Mouse (Mus musculus): ENCODE data around the gene Prrt1. TPM values are rescaled to one million over a fixed set of nuclear protein-coding genes. Genes with fewer than 3 reads are reported as not detected.

The Prrt1 gene
- polyA plus RNA-seq (2014; fragmentation: Illumina TruSeq; extraction: RNeasy Lipid Tissue Mini Kit (QIAGEN cat#74804); ENCODE audit: low read depth, low replicate concordance): 0.24 TPM

DNA sequence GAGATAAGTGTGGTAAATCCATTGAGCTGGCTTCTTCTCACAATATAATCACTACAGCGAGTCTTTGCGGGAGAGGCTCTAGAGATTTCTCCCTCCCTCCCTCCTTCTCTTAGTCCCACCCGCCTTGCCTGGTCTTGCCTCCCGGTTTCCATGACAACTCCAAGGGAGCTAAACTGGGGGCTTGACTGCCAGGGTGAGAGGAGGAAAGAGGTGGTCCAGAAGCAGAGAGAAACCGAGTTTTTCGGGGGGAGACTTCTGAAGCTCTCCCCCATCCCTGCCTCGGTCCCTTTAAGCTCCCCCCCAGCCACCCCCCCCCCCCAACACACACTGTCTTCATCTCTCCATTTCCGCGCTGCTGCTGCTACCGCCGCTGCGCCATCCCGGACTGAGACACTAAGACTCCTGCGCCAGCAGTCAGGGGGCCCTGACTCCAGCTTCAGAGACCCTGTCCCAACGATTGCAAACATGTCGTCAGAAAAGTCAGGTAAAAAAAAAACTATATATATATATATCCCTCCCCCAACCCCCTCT lies at the start of gene Prrt1:
TSS of gene Prrt1 (plus strand) at position 313 of the 531 bp plus-strand sequence.

DNA sequence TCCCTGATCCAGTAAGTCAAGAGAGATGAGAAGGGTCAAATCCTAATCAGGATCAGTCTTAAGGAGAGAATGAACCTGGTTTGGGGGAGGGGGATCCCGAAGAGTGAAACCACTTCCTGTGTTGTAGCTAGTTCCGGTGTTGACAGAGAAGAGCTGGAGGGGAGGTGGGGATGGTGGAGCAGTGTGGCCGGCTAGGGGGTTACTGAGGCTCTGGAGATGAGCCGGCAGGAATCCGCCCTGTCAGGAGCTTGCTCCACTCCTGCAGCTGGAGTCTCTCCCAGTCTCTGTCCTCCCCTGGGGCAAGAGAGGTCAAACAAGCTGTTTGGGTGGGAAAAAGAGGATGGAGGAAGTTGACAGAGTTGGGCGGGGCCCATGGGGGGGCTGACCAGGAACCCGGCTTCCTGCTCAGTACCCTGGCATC lies 39.6 kb upstream of the Prrt1 start, which contains the start of gene Gpsm3:
TSS of gene Gpsm3 (plus strand) at position 126 of the 421 bp plus-strand sequence.

DNA sequence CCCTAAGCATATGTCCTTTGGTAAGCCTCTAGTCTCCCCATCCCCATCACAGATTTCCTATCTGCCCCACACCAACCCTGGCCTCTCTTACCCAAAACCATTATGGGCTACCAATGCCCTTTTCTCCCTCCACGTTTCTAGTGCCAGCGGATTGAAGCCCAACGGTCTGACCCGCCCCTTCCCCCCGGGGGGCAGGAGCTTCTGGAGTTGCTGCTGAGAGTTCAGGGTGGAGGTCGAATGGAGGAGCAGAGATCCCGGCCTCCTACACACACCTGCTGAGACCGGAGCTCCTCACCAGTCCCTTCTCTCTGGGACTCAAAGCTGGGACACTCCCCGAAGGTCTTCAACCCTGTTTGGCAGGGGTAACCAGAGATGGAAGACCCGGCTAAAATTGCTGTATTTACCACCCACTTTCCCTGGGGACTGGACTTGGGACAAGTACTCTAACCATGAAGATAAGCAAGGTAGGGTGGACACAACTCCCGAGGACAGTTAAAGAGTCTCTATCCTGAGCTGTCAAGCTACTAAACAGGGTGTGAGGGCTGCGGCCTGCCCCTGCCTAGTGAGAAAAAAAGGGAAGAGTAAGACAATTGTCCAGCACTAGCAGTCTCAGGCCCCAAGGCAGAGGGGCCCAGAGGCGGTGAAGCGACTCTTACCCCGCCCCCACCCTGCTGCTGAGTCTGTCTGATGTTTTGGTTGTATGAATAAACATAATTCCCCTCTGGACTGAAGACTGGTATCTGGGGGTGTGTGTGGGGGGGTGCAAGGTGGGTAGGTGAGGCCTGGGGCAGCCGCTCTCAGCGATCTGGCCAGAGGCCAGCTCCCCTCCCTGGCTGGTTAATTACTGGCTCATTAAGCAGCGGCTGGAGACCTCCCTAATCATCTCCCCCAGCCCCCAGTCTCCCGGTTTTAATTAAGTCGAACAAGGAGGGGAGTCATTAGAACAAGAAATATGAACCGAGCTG lies 38.0 kb upstream of the Prrt1 start, which contains the start of gene Pbx2:
TSS of gene Pbx2 (plus strand) at position 238 of the 965 bp plus-strand sequence.

DNA sequence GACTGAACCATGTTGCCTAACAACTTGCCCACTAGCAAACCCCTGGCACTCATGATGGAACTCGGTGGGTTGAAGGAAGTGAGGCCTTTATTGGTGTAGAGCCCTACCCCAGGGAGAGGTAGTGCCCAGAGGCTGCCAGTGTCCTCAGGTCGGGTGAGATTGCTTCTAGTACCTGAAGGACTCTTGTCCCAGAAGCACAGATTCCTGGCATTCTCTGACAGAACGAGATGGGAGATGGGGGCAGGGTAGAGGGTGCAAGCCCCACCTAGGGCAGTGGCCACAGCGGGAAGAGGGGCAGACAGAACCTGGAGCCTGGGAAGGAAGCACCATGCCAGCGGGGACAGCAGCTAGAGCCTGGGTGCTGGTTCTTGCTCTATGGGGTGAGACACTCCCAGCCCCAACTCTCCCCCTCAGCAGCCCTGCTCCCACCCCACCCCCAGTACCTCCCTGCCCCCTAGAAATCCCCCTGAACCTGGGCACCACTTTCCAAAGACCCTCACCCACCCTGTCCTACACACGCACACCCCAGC lies 31.7 kb upstream of the Prrt1 start, which contains the start of gene Ager:
TSS of gene Ager (plus strand) at position 297 of the 530 bp plus-strand sequence.

DNA sequence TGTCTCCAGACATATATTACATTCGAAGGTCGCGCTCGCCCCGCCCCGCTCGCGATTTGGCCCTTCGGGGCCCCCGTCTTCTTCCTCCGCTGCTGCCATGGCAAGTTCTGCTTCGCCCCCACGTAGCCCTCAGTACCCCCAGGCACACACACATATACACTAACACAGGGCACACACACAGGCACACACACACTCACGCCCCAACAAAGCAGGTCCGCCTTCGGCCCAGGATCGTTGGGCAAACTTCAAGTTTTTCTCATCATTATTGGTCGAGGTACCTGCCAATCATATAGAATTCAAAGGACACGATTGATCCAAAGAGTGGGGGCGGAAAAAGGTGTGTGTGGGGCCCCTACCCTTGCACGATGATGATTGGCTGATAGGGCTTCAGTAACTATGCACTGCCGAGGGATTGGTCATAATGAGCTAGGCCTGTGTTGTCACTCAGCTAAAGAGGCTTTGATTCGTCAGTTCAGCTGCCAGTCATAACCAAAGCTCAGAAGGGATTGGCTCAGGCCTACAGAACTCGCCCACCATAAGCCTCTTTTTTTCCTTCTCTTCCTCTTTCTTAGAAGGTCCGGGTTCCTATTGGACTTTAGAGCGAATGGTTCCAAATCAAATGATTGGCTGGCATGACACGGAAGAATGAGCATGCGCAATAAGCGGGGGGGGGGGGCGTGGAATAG lies 25.8 kb upstream of the Prrt1 start, which contains the start of gene Rnf5:
TSS of gene Rnf5 (minus strand) at position 316 of the 686 bp plus-strand sequence.

DNA sequence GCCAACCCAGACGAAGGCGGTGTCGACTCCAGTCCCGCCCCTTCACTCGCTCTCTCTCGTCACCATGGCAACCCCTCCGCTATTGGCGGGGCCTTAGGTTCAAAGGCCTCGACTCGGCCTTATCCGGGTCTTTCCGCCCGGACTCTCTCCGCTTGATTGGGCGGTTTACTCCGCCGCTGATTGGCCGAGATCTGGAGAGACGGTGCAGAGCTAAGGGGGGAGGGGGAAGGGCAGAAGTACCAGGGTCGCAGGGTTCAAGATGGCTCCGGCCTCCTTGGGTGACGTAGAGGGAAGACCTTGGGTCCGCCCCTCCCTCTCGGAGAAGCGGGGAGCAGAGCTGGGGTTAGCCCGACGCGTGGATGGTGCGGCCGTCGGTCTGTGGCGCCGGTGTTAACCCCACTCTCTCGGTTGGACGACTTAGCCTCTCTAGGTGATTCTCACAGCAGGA lies 25.2 kb upstream of the Prrt1 start, which contains the start of gene Agpat1:
TSS of gene Agpat1 (plus strand) at position 202 of the 448 bp plus-strand sequence.

DNA sequence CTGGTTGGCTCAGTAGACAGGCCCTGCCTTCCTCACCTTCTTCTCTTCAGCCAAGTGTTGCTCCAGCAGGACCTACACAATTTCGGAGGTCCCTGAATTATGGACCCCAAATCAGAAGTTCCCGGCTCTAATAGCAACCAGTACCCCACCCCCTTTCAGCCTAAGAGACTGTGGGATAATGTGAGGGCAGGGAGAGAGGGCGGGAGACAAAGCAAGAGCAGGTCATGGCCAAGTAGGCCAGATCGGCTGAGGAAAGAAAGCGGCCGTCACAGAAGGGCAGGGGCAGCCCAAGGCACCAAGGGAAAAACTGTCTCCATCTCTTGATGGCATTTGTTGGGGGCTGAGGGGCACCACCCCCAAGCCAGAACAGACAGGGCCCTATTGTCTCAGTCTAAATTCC lies 13.5 kb upstream of the Prrt1 start, which contains the start of gene Egfl8:
TSS of gene Egfl8 (minus strand) at position 101 of the 400 bp plus-strand sequence.

DNA sequence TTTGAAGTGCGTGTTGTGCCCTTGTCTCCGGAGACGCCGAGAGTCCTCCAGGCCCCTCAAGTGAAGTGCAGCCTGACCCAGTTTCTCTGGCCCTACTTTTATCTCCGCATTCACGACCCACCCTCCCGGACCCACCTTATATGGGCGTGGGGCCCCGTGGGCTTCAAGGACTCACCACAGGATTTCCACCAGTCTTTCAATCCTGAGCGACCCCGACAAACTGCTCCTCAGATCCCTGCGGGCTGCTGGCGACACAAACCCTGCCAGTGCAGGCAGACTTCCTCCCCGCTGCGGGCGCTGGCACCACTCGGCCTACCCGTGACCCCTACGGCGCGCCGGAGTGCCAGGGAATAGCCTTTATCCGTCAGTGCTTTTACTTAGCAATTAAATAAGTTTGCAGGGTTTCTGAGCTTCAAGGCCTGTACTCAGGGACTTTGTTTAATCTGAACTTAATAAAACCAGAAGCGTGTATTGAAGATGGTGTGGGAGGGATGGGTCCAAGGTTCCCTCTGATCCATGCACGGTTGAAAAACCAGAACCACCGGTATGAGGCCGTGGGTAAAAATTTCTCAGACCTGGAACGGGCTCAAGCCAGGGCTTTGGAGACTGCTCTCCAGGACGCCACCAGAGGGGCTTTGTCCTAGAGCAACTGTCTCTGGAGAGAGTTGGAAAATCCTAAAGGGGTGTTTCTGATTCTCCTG lies 1.2 kb upstream of the Prrt1 start, which contains the start of gene Ppt2:
TSS of gene Ppt2 (minus strand) at position 568 of the 701 bp plus-strand sequence.

DNA sequence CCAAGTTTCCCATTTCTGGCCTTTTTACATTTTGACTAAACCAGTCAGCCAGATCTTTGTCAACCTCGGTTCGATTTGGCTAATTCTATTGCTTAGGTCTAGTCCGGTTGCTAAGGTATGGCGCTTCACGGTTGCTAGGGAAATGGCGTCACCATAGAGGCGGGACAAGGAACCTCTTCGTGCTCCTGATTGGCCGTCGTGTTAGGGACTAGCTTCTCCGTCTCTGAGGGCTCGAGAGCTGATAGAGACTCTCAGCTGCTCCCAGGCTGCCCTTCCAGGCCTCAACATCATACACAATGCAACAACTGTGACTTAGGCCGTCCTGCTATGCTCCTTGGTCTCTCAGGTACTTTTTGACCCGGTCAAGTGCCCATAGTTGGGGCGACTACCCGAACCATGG lies 15.3 kb downstream of the Prrt1 start, which contains the start of gene Fkbpl:
TSS of gene Fkbpl (plus strand) at position 157 of the 400 bp plus-strand sequence.

DNA sequence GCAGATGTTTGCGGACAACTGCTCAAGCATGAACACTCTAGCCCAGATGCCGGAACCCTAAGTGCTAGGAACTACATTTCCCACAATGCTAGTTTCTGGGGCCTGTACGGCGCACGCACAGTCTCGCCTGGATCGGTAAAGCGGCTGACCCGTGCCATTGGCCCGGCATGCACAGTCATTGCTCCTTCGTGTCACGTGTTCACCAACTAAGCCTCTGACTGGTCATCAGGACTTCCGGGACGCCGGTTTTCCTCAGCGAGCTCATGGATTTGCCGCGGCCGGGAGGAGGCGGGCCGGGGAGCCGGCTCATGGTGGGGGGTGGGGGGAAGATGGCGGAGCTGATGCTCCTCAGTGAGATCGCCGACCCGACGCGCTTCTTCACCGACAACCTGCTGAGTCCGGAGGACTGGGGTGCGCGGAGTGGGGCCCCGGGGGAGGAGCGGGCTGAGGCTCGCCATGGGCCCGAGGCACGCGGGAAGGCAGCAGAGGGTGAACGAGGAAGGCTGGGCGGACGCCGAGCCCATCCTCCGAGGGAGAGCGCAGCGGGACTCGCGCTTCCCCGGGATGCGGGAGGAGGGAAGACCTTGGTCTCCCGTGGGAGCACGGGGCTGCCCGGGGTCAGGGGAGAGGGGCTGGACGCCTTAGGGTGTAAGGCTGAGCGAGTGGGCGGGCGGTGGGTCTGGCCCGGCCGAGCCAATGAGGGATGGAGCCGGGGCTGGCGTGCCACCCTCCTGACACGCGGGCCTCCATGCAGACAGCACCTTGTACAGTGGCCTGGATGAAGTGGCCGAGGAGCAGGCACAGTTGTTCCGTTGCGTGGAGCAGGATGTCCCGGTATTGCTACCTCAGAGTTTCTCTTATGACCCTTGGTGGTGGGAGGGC lies 17.8 kb downstream of the Prrt1 start, which contains the start of gene Atf6b:
TSS of gene Atf6b (plus strand) at position 241 of the 882 bp plus-strand sequence.

DNA sequence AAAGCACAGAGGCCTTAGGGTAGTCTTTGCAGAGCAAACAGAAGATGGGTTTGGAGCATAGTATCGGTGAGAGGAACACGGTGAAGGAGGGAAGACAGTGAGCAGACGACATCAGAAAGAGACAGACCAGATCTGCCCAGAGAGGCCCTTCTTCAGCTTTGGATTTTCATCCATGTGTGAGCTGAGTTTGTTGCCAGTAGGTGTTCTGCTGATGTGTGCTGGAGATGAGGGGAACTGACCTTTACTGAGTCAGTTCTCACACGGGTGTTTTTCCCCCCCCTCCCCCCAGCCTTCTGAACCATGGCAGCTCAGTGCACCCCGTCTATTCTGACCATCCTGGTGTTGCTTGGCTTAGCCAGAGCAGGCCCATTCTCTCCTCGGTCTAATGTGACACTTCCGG lies 40.9 kb downstream of the Prrt1 start, which contains the start of gene Tnxb:
TSS of gene Tnxb (plus strand) at position 301 of the 400 bp plus-strand sequence.

Other genes with a start within 250 kb of the Prrt1 start
- gene BC051142, start 230.7 kb upstream of the Prrt1 start, polyA plus RNA-seq (2014; fragmentation: Illumina TruSeq; extraction: RNeasy Lipid Tissue Mini Kit (QIAGEN cat#74804); ENCODE audit: low read depth, low replicate concordance): 1,880 TPM
- not detected for gene Btnl4, start 152.2 kb upstream of the Prrt1 start, polyA plus RNA-seq (2014; fragmentation: Illumina TruSeq; extraction: RNeasy Lipid Tissue Mini Kit (QIAGEN cat#74804); ENCODE audit: low read depth, low replicate concordance)
- not detected for gene Btnl6, start 112.2 kb upstream of the Prrt1 start, polyA plus RNA-seq (2014; fragmentation: Illumina TruSeq; extraction: RNeasy Lipid Tissue Mini Kit (QIAGEN cat#74804); ENCODE audit: low read depth, low replicate concordance)
- 1.1 TPM for gene Notch4, start 65.3 kb upstream of the Prrt1 start, polyA plus RNA-seq (2014; fragmentation: Illumina TruSeq; extraction: RNeasy Lipid Tissue Mini Kit (QIAGEN cat#74804); ENCODE audit: low read depth, low replicate concordance)
- gene Gpsm3, start 39.7 kb upstream of the Prrt1 start, polyA plus RNA-seq (2014; fragmentation: Illumina TruSeq; extraction: RNeasy Lipid Tissue Mini Kit (QIAGEN cat#74804); ENCODE audit: low read depth, low replicate concordance): not detected
- 3.5 TPM for gene Pbx2, start 38.3 kb upstream of the Prrt1 start, polyA plus RNA-seq (2014; fragmentation: Illumina TruSeq; extraction: RNeasy Lipid Tissue Mini Kit (QIAGEN cat#74804); ENCODE audit: low read depth, low replicate concordance)
- gene Ager, start 31.7 kb upstream of the Prrt1 start, polyA plus RNA-seq (2014; fragmentation: Illumina TruSeq; extraction: RNeasy Lipid Tissue Mini Kit (QIAGEN cat#74804); ENCODE audit: low read depth, low replicate concordance): not detected
- 7.4 TPM for gene Rnf5, start 25.8 kb upstream of the Prrt1 start, polyA plus RNA-seq (2014; fragmentation: Illumina TruSeq; extraction: RNeasy Lipid Tissue Mini Kit (QIAGEN cat#74804); ENCODE audit: low read depth, low replicate concordance)
- gene Agpat1, start 25.3 kb upstream of the Prrt1 start, polyA plus RNA-seq (2014; fragmentation: Illumina TruSeq; extraction: RNeasy Lipid Tissue Mini Kit (QIAGEN cat#74804); ENCODE audit: low read depth, low replicate concordance): 14.5 TPM
- gene Egfl8, start 13.6 kb upstream of the Prrt1 start, polyA plus RNA-seq (2014; fragmentation: Illumina TruSeq; extraction: RNeasy Lipid Tissue Mini Kit (QIAGEN cat#74804); ENCODE audit: low read depth, low replicate concordance): not detected
- 2.6 TPM for gene Ppt2, start 1.0 kb upstream of the Prrt1 start, polyA plus RNA-seq (2014; fragmentation: Illumina TruSeq; extraction: RNeasy Lipid Tissue Mini Kit (QIAGEN cat#74804); ENCODE audit: low read depth, low replicate concordance)
- 119 TPM for gene Fkbpl, start 15.2 kb downstream of the Prrt1 start, polyA plus RNA-seq (2014; fragmentation: Illumina TruSeq; extraction: RNeasy Lipid Tissue Mini Kit (QIAGEN cat#74804); ENCODE audit: low read depth, low replicate concordance)
- gene Atf6b, start 17.6 kb downstream of the Prrt1 start, polyA plus RNA-seq (2014; fragmentation: Illumina TruSeq; extraction: RNeasy Lipid Tissue Mini Kit (QIAGEN cat#74804); ENCODE audit: low read depth, low replicate concordance): 1.6 TPM
- not detected for gene Tnxb, start 41.0 kb downstream of the Prrt1 start, polyA plus RNA-seq (2014; fragmentation: Illumina TruSeq; extraction: RNeasy Lipid Tissue Mini Kit (QIAGEN cat#74804); ENCODE audit: low read depth, low replicate concordance)
- gene C4b, start 114.3 kb downstream of the Prrt1 start, polyA plus RNA-seq (2014; fragmentation: Illumina TruSeq; extraction: RNeasy Lipid Tissue Mini Kit (QIAGEN cat#74804); ENCODE audit: low read depth, low replicate concordance): 1.2 TPM
- not detected for gene Cyp21a1, start 175.0 kb downstream of the Prrt1 start, polyA plus RNA-seq (2014; fragmentation: Illumina TruSeq; extraction: RNeasy Lipid Tissue Mini Kit (QIAGEN cat#74804); ENCODE audit: low read depth, low replicate concordance)
- 8.2 TPM for gene Stk19, start 207.4 kb downstream of the Prrt1 start, polyA plus RNA-seq (2014; fragmentation: Illumina TruSeq; extraction: RNeasy Lipid Tissue Mini Kit (QIAGEN cat#74804); ENCODE audit: low read depth, low replicate concordance)
- 5.8 TPM for gene Dxo, start 207.5 kb downstream of the Prrt1 start, polyA plus RNA-seq (2014; fragmentation: Illumina TruSeq; extraction: RNeasy Lipid Tissue Mini Kit (QIAGEN cat#74804); ENCODE audit: low read depth, low replicate concordance)
- gene Skiv2l, start 220.7 kb downstream of the Prrt1 start, polyA plus RNA-seq (2014; fragmentation: Illumina TruSeq; extraction: RNeasy Lipid Tissue Mini Kit (QIAGEN cat#74804); ENCODE audit: low read depth, low replicate concordance): 7.9 TPM
- 10.0 TPM for gene Nelfe, start 220.9 kb downstream of the Prrt1 start, polyA plus RNA-seq (2014; fragmentation: Illumina TruSeq; extraction: RNeasy Lipid Tissue Mini Kit (QIAGEN cat#74804); ENCODE audit: low read depth, low replicate concordance)
- 0.43 TPM for gene Cfb, start 233.0 kb downstream of the Prrt1 start, polyA plus RNA-seq (2014; fragmentation: Illumina TruSeq; extraction: RNeasy Lipid Tissue Mini Kit (QIAGEN cat#74804); ENCODE audit: low read depth, low replicate concordance)
- 0.18 TPM for gene Zbtb12, start 249.9 kb downstream of the Prrt1 start, polyA plus RNA-seq (2014; fragmentation: Illumina TruSeq; extraction: RNeasy Lipid Tissue Mini Kit (QIAGEN cat#74804); ENCODE audit: low read depth, low replicate concordance)